Mouse (Mus musculus) stomach, embryonic 16.5 days (tissue): ENCODE data around the gene Apoc1. TPM values are rescaled to one million over a fixed set of nuclear protein-coding genes. Genes with fewer than 3 reads are reported as not detected.

ENCODE experiments used
- polyA plus RNA-seq: library from polyadenylated mRNA; unstranded; fragments of >200 nt; fragmentation: Nextera tagmentation; extraction: Ambion mirVana; gene quantifications from 2 replicates; pipeline ENCODE4 v1.2.1, GENCODE M21; 2015

The Apoc1 gene
- polyA plus RNA-seq, 1 experiment from 2014 or later = 53.4 TPM

Other genes with a start within 250 kb of the Apoc1 start
- 4.3 and 5.9 TPM in 2 replicates for gene Mark4, start 233.8 kb downstream of the Apoc1 start, polyA plus RNA-seq
- 0.71 and 0.85 TPM in 2 replicates for gene Exoc3l2, start 229.3 kb downstream of the Apoc1 start, polyA plus RNA-seq
- gene Bloc1s3, start 184.3 kb downstream of the Apoc1 start, polyA plus RNA-seq = 1.4 and 1.5 TPM in 2 replicates
- gene Trappc6a, start 184.3 kb downstream of the Apoc1 start, polyA plus RNA-seq = 101 and 102 TPM in 2 replicates
- gene Nkpd1, start 174.8 kb downstream of the Apoc1 start, polyA plus RNA-seq = 1.8 and 3.3 TPM in 2 replicates
- gene Ppp1r37, start 129.6 kb downstream of the Apoc1 start, polyA plus RNA-seq = 19.1 and 20.4 TPM in 2 replicates
- gene Zfp296, start 115.4 kb downstream of the Apoc1 start, polyA plus RNA-seq = 2.8 and 3.7 TPM in 2 replicates
- gene Gemin7, start 115.1 kb downstream of the Apoc1 start, polyA plus RNA-seq = 141 and 153 TPM in 2 replicates
- gene Clasrp, start 88.2 kb downstream of the Apoc1 start, polyA plus RNA-seq = 28.6 and 35.2 TPM in 2 replicates
- gene Relb, start 63.2 kb downstream of the Apoc1 start, polyA plus RNA-seq = 9.0 and 11.3 TPM in 2 replicates
- 58.2 and 59.4 TPM in 2 replicates for gene Clptm1, start 27.6 kb downstream of the Apoc1 start, polyA plus RNA-seq
- 80.5 and 93.2 TPM in 2 replicates for gene Apoc2, start 14.7 kb downstream of the Apoc1 start, polyA plus RNA-seq
- gene Gm44805, start 11.2 kb downstream of the Apoc1 start, polyA plus RNA-seq = 1.2 and 7.2 TPM in 2 replicates
- gene Apoc4, start 11.2 kb downstream of the Apoc1 start, polyA plus RNA-seq = 11.4 and 16.8 TPM in 2 replicates
- gene Apoe, start 6.5 kb upstream of the Apoc1 start, polyA plus RNA-seq = 385 and 438 TPM in 2 replicates
- gene Tomm40, start 22.8 kb upstream of the Apoc1 start, polyA plus RNA-seq = 65.2 and 81.8 TPM in 2 replicates
- gene Nectin2, start 57.8 kb upstream of the Apoc1 start, polyA plus RNA-seq = 98.6 and 104 TPM in 2 replicates
- gene Bcam, start 78.4 kb upstream of the Apoc1 start, polyA plus RNA-seq = 118 and 122 TPM in 2 replicates
- gene Cblc, start 104.1 kb upstream of the Apoc1 start, polyA plus RNA-seq = 31.2 and 32.9 TPM in 2 replicates
- 9.2 TPM in 2 replicates for gene Bcl3, start 130.1 kb upstream of the Apoc1 start, polyA plus RNA-seq
- gene Gm19345, start 159.3 kb upstream of the Apoc1 start, polyA plus RNA-seq = 0.31 and 0.36 TPM in 2 replicates
- gene Ceacam16, start 168.6 kb upstream of the Apoc1 start, polyA plus RNA-seq = not detected in 2 replicates
- gene Ceacam19, start 195.3 kb upstream of the Apoc1 start, polyA plus RNA-seq = 3.2 and 4.8 TPM in 2 replicates
- 13.3 and 15.8 TPM in 2 replicates for gene Pvr, start 228.5 kb upstream of the Apoc1 start, polyA plus RNA-seq